11 mouse cellular contexts compared by ENCODE assay signal in the genomic region with DNA sequence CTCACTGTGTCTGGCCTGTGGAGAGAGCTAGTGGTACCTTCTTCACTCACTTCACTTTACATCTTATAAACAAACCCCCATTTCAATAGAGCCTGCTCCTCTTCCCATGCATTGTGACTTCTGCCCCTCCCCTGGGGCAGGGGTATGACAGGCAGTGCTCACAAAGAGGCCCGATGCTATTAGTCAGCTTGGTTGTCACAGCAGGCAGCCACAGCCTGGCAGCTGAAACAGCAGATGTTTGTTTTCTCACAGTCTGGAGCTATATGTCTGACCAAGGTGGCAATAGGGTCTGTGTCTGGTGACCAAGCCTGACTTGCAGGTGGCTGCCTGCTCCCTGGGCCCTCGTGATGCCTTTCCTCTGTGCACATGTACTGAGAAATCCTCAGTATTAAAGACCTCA.
A peak's percentile ranks its signal among the peaks of the same experiment; 100 is the strongest.
DNase-seq lines count a peak whose midpoint lies in the region.
"Had no signal": no experiment of that assay in that cellular context is flagged by ENCODE, and none has a peak within 500 bp of the region (broad histone marks: within the 10 kb centered on the region; RNA-seq: fewer than 3 reads in every experiment).

No protein-coding gene starts in this region.

- peaks cover 5% of the 10 kb centered on the region for H3K27me3 ChIP-seq in hindbrain, embryonic 10.5 days (ENCODE audit: insufficient read depth, poor library complexity, severe bottlenecking)
- H3K27me3 ChIP-seq: embryonic facial prominence, embryonic 15.5 days; hindbrain, embryonic 15.5 days had no signal

- WGBS in hindbrain, embryonic 10.5 days: 9% methylated on average over 2 of the region's 2 CpGs

- no peaks in the 10 kb centered on the region for H3K9me3 ChIP-seq in hindbrain, embryonic 10.5 days
- H3K9me3 ChIP-seq: embryonic facial prominence, embryonic 15.5 days; hindbrain, embryonic 15.5 days had no signal

- peaks cover 50% of the 10 kb centered on the region for H3K4me1 ChIP-seq in hindbrain, embryonic 10.5 days (replicated peaks)

- no peak overlapping the region for H3K4me3 ChIP-seq in hindbrain, embryonic 10.5 days
- H3K4me3 ChIP-seq: embryonic facial prominence, embryonic 15.5 days; hindbrain, embryonic 15.5 days had no signal

- peak; percentile 14 to 31 for DNase-seq in adrenal gland, adult (ENCODE audit: inconsistent age in 2 of 2, low spot score in 1 of 2)
- DNase-seq in adrenal gland, postnatal 14 days: no peak
- DNase-seq in embryo, embryonic 11 days: peak; percentile 70
- DNase-seq in hindbrain, embryonic 10.5 days (ENCODE audit: low spot score): peak; percentile 68
- DNase-seq in neural tube, embryonic 10.5 days (ENCODE audit: extremely low spot score, low spot score): peak; percentile 55
- no peak for DNase-seq in thymus, postnatal 0 days (ENCODE audit: low spot score)
- DNase-seq in kidney, postnatal 36 days: no peak
- DNase-seq in frontal cortex, postnatal 10 days (ENCODE audit: low spot score in 2 of 2): no peak
- DNase-seq: lung, embryonic 14.5 days had no signal

- peak overlapping the region; percentile 76 for H3K27ac ChIP-seq in hindbrain, embryonic 10.5 days
- H3K27ac ChIP-seq: embryonic facial prominence, embryonic 15.5 days; hindbrain, embryonic 15.5 days had no signal

- H3K36me3 ChIP-seq in hindbrain, embryonic 10.5 days: no peaks in the 10 kb centered on the region
- H3K36me3 ChIP-seq: embryonic facial prominence, embryonic 15.5 days; hindbrain, embryonic 15.5 days had no signal

Comparison
In these comparisons a context has a peak if more than half of its experiments do, and no peak if none do; other contexts are left out.
1. DNase-seq: peak in adrenal gland, adult (2 of 2), embryo, embryonic 11 days (single experiment), hindbrain, embryonic 10.5 days (single experiment) and neural tube, embryonic 10.5 days (single experiment); none in adrenal gland, postnatal 14 days (single experiment), thymus, postnatal 0 days (single experiment), kidney, postnatal 36 days (0 of 2) and frontal cortex, postnatal 10 days (0 of 2).